Mouse (Mus musculus) erythroblast, embryonic 14.5 days (primary cell): ENCODE measurements around the gene Gm10974.

Experiments used
- GATA1 ChIP-seq: IDR thresholded peaks from 2 replicates; pipeline ENCODE4 v1.6.1; 2012; ENCODE audit warnings: low read length, inconsistent platforms, mixed read lengths
- TAL1 ChIP-seq: IDR thresholded peaks from 3 replicates; pipeline ENCODE4 v1.6.1; 2012; ENCODE audit warnings: low read length, inconsistent platforms, mixed read lengths

- TF ChIP-seq GATA1 (no peak), TAL1 (no peak)
Measured at GRCm38 (mm10) chr7:66409433-66409832, 43.7 kb downstream of the Gm10974 start.
